Mouse (Mus musculus) small intestine, adult 2 months (tissue): ENCODE measurements around the gene Gm43951.
"Not testable (repeated sequence)": the region's sequence is repeated elsewhere in the genome, so short reads cannot be mapped to it uniquely, and the experiment has no call there.

Experiments used
- CTCF ChIP-seq: fragments of 200-500 bp; IDR thresholded peaks from 2 replicates; pipeline ENCODE4 v1.5.1; 2012; ENCODE audit warnings: low read depth, mild to moderate bottlenecking, control low read depth, inconsistent platforms, low read length, moderate library complexity, mixed read lengths; ENCODE audit not compliant: insufficient replicate concordance, insufficient read length; ENCODE audit errors: extremely low read depth
- POLR2A ChIP-seq: fragments of 200-500 bp; IDR thresholded peaks from 2 replicates; pipeline ENCODE4 v1.6.1; 2012; ENCODE audit warnings: low read depth, mild to moderate bottlenecking, control low read depth, inconsistent platforms, low read length, moderate library complexity

DNA sequence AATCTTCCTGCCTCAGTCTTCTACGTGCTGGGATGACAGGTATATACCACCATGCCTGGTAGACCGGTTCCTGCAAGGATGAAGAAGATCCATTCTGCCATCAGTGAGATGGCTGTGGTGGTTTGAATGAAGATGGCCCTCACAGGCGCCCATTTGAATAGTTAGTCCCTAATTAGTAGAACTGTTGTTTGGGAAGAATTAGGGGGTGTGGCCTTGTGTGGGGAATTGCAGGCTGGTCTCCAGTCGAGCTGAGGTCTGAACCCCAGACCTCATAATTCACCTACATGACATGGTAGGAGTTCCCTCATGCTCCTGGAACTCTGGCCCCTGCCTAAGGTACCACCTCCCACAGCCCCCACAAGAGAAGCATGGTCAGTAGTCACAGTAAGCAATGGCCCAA, 34.7 kb downstream of the Gm43951 start:
- TF ChIP-seq CTCF, POLR2A: not testable (repeated sequence)
